Mouse (Mus musculus) right cerebral cortex, postnatal 36 days (tissue): ENCODE data around the gene Cad.
A peak's percentile ranks its signal among the peaks of the same experiment; 100 is the strongest.
"Not testable (repeated sequence)": the region's sequence is repeated elsewhere in the genome, so short reads cannot be mapped to it uniquely, and the experiment has no call there.

Experiments used
- DNase-seq, 2 experiments: peaks; one replicate each; pipeline ENCODE4 v3.0.0; 2022; ENCODE audit warnings: low spot score in 2 of 2, mixed read lengths in 1 of 2

The Cad gene

GRCm38 (mm10) chr5:31054261-31055215, at the start of gene Cad:
TSS of gene Cad (plus strand) at chr5:31054780.
- peak; percentile 91 to 94 for DNase-seq

- no peak for DNase-seq
These were observed 41.8 kb upstream of the Cad start for GRCm38 (mm10) chr5:31012737-31013136.

GRCm38 (mm10) chr5:31015913-31016312, 38.7 kb upstream of the Cad start:
- no peak for DNase-seq

GRCm38 (mm10) chr5:31021790-31022189, 32.8 kb upstream of the Cad start:
- not testable (repeated sequence) for DNase-seq

DNA sequence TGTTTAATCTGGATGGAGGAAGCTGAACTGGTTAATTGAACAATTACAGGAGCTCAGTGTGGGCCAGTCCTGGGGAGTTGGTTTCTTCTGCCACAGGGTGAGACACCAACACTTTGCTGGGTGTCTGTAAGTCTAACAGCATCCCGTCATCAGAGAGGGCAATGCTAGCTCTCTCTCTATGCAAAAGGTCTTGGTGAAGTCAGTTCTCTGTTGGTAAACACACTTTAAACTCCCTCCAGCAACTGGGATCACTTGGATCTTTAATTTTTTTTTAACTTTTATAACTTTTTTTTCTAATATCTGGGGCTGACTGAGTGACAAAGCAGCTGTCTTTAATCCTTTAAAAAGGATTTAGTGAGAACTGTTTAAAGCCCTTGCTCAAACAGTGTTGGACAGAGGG, 31.9 kb upstream of the Cad start:
- DNase-seq, result no peak

DNA sequence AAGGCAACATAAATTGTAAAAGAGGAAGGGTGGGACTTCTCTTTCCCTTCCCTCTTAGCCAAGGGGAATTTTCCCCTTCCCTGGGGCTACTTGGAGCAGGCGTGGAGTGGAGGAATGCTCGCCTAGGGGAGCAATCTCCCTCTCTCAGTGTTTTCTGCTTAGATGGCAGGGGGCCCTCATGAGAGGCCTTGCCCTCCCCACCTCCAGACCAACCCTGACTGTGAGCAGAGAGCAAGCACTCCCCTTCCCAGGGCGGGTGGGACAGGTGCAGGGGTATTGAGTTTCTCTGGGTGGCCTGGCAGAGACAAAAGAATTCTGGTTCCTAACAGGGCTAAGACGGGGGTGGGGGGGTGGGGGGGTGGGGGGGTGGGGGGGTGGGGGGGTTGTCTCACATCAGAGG, 31.3 kb upstream of the Cad start:
- DNase-seq, result no peak

- DNase-seq, result no peak
These were observed 29.9 kb upstream of the Cad start for GRCm38 (mm10) chr5:31024641-31025040.

DNA sequence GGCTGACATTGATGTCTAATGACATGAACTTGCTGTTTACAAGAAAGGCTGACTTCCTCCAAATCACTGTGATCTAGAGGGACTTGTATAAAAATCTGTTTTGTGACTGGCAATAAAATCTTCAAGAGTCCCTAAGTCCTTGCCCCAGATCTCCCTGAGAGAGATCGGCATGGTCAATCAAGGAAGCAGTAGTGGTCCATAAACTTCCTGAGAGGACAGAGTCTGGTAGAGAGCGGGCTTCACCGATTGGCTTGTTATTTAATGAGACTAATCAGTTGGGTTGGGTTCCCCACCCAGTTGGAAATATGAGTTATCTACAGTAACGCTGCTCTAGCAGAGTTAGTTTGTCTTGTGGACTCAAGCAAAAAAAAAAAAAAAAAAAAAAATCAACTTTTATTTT, 23.7 kb upstream of the Cad start:
- no peak for DNase-seq

GRCm38 (mm10) chr5:31031508-31031907, 23.1 kb upstream of the Cad start:
- DNase-seq, result no peak

- no peak for DNase-seq
These were observed 19.9 kb upstream of the Cad start for GRCm38 (mm10) chr5:31034669-31035068.

DNA sequence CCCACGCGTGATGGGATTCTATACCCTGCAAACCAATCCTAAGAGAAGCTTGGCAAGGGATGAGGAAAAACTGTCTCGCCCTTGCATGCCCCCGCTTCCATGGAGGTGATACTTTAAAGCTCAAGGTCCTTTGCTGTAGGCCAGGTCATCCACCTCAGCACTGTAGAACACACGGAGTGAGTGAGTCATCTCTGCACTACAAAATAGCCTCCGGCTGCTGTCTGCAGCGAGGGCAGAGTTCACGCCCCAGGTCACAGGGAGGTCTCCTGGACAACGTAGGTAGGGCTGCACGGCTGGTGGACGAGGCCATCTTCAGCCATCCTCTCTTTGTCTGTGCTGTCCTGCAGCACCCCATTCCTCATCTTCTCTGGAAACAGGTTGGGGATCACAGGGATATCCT, 18.0 kb upstream of the Cad start:
- not testable (repeated sequence) for DNase-seq

DNA sequence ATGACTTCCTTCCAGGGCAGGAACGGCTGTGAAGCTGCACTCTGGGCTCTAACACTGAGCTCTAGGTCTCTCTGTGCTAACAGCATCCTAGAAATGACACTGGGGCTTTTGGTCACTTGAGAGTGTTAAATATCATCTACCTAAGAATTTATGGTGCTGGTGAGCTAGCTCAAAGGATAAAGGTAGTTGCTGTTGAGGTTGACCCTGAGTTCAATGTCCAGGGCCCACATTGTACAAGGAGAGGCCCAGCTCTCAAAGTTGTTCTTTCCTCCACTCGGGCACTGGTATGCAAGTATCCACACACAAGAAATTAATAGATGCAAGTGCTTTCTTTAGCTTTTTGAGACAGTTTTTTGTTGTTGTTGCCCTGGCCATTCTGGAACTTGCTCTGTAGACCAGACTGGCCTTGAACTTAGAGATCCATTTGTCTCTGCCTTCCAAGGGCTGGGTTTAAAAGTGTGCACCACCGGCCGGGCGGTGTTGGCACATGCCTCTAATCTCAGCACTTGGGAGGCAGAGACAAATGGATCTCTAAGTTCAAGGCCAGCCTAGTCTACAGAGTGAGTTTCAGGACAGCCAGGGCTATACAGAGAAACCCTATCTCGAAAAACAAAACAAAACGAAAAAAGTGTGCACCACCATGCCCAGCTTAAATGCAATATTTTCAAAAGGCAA, 16.3 kb upstream of the Cad start:
- DNase-seq, result no peak

DNA sequence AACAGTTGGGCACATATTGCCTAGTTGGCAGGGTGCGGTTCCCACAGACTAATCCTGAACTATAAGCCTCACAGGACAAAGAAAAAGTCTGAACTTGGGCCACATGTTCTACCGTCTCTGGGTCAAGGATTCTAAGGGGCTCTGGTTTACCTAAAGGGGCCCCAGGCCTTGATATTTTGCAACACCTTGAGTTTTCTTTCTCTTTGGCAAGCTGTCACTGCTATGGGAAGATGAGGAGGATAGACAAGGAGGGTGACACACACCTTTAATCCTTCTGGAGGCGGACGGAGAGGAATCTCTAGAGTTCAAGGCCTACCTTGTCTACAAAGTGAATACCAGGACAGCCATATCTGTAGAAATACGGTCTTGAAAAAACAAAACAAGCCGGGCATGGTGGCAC, 8.2 kb upstream of the Cad start:
- no peak for DNase-seq

DNA sequence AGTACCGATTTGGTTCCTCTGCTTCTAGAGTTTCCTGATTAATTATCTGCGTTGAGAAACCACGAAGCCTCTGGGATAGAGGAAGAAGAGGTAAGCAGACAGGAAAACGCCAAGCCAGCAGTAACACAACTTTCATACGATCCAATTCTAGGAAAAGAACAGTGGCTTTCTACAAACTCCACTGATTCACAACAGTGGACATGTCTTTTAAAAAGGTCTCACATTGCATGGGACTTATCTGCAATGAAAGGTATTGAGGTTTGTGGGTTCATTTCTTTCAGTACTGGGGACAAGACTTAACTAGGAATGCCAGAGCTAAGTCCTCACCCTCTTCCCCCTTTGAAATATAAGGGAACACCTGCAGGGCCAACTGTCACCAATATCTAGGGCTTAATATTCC, 7.5 kb upstream of the Cad start:
- DNase-seq, result no peak

DNA sequence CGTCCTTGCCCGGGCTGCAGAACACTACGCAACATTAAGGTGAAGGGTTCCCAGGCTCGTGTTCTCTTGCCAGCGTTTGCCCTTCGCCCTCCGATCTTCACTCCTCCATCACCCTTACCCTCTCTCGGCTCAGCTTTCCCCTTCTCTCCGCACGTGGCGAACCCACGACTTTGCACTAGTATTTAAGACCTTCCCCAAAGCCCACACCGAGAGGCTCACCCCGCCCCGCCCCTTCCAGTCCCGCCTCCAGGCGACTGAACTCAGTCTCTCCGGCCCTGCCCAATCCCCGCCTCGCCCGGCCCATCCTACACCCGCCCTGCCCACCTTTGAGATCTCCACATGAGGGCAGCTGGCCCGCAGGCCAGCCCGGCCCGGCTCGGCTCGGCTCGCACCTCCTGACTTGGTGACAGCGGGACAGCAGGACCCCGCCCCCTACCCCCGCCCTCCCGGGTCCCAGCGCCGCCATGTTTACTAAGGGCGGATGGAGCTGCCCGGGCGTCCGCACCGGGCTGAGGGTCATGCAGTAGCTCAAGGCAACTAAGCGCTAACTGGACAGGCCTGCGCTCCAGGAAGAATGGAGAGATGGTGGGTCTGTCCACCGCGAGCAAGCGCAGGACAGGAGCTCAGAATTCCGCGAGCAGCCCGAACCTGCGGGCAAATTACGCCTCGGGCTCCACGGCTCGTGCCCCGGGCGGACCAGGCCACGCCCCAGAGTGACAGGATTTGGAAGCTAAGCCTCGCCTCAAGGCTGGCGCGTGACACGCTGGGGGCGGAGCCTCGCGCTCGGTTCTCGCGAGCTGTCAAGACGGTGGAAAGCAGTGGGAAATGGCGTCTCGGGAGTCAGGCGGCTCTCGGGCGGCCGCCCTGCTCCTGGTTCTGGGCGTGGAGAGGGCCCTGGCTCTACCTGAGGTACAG, 6.5 kb upstream of the Cad start, which contains the start of gene Atraid:
Gene Atraid, plus strand, starts transcription at position 465 of the 915 bp plus-strand sequence.
- DNase-seq, result peak; percentile 97 to 98

DNA sequence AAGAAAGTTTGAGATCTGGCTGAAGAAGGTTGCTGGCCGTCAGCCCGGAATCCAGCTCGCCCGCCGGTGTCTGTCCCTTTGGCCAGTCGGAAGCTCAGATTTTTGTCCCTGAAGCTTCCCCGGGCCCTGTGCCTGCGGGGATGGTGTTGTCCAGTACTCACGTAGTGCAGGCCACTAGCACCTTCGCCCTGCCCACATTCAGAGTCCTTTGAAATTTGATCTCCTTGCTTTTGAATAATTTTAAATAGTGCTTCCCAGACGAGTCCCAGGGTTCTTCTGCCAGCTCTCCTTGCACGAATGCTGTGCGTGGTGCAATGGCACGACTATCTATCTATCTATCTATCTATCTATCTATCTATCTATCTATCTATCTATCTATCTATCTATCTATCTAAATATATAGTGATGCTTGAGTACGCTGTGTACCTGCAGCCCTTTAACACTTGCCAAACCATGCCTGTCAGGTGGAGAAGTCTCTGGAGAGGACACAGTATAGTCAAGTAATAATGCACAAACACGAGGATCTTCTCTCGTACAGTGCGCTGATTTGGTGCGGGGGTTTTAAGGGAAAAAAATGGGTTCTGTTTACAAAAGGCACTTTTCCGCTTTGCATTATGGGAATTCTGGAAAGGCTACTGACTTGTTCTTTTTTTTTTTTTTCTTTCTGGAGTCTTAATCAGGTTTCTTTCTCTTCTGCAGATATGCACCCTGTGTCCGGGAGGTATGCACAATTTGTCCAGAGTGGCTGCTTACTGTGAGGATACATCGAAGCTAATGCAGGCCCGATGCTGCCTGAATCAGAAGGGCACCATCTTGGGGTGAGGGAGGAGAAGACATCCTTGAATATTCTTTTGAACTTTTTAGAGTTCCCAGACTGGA, 5.6 kb upstream of the Cad start, which contains the start of gene Slc5a6:
Gene Slc5a6, minus strand, starts transcription at position 162 of the 879 bp plus-strand sequence.
- peak in 1 of 2 experiments; percentile 45 for DNase-seq

DNA sequence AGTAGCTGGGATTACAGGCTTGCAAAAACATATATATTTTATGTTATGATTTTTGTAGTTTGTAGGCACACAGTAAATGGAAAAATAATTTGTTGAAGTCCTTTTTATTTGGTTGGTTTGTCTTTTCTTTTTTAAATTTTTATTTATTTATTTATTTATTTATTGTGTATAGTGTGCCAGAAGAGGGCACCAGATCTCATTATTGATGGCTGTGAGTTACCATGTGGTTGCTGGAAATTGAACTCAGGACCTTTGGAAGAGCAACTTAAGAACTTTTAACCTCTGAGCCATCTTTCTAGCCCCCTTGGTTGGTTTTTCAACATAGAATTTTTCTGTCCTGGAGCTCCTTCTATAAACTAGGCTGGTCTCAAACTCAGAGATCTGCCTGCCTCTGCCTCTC, 4.2 kb upstream of the Cad start:
- no peak for DNase-seq

GRCm38 (mm10) chr5:31053728-31054127, 852 bp upstream of the Cad start:
- not testable (repeated sequence) for DNase-seq

DNA sequence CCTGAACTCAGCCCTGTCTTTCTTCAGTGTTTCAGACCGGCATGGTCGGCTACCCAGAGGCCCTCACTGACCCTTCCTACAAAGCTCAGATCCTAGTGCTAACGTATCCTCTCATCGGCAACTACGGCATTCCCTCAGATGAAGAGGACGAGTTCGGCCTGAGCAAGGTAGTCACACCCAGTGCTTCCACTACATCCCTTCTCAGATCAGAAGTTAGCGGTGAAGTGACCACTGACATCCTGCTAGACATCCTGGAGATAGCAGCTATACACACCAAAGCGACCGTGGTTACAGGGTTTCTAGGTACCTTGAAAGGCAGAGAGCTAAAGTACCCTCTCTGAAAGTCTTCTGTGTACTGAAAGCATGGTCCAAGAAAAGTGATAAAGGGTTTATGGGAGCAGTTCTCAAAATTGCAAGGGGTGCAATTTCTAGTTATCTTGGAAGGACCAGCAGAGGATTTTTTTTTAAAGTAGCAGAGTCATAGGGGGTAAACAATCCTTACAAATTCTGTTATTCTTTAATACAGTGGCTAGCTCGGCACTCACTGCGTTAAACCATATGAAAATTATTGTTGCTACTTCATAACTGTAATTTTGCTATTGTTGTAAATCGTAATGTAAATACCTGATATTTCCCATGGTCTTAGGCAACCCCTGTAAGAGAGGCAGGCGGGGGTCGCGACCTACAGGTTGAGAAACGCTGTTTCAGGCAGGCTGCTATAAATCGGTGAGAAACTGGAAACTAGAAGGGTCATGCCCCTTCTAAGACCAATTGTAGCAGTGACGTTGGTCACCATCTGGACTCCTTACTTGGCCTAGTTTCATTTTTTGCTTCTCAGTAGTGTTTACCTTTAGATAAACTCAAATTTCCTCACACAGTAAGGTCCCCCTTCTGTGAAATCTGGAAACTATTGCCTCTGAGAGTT, 898 bp downstream of the Cad start:
- no peak for DNase-seq

- DNase-seq, result no peak
These were observed 15.2 kb downstream of the Cad start for GRCm38 (mm10) chr5:31069810-31070209.
